Mouse (Mus musculus) embryo, embryonic 10 days (tissue): ENCODE results near the gene Serpinb2.

ENCODE experiments used
- DNase-seq: peaks from one replicate; pipeline ENCODE4 v3.0.0-alpha.2; 2015; ENCODE audit warnings: low spot score

The Serpinb2 gene

GRCm38 (mm10) chr1:107581220-107581619 lies 70.0 kb downstream of the Serpinb2 start:
- no peak for DNase-seq

GRCm38 (mm10) chr1:107582900-107583299 lies 71.7 kb downstream of the Serpinb2 start:
- no peak for DNase-seq

- DNase-seq = no peak
These were observed 72.7 kb downstream of the Serpinb2 start for GRCm38 (mm10) chr1:107583958-107584376.

- no peak for DNase-seq
These were observed 73.7 kb downstream of the Serpinb2 start for GRCm38 (mm10) chr1:107584932-107585331.
